Mouse (Mus musculus) ES-Bruce4 (cell line): Measurements from ENCODE around the gene Rfx2.

Experiments
- CTCF ChIP-seq: IDR thresholded peaks from one replicate; pipeline ENCODE4 v1.8.1; 2011; ENCODE audit warnings: low read depth, low read length
- POLR2A ChIP-seq: IDR thresholded peaks from one replicate; pipeline ENCODE4 v1.8.1; 2011; ENCODE audit warnings: low read length; ENCODE audit not compliant: insufficient read depth

- no peak for TF ChIP-seq POLR2A
- no peak for TF ChIP-seq CTCF
Measured at GRCm38 (mm10) chr17:56815057-56815345, 15.8 kb downstream of the Rfx2 start.
